Mouse (Mus musculus) retina, adult 2 months (tissue): Measurements from ENCODE around the gene Atcay.
"Not testable (repeated sequence)": the region's sequence is repeated elsewhere in the genome, so short reads cannot be mapped to it uniquely, and the experiment has no call there.

Source experiments
- DNase-seq: peaks from one replicate; pipeline ENCODE4 v3.0.0-alpha.2; 2012; ENCODE audit warnings: low read depth, low spot score

The Atcay gene

DNA sequence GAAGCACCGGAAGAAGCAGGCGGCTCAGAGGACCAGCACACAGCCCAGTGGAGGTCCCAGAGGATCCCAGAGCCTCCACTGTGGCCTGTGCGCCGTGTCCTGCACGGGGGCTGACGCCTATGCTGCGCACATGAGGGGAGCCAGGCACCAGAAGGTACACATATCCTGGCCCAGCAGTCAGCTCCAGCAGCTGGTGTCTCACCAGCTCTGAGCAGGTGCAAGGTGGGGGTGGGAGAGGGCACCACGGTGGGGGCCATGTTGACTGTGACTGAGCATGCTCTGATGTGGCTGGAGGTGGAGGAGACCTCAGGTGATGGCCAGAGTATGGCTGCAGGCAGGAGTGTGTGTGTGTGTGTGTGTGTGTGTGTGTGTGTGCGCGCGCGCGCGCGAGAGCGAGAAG, 11.4 kb upstream of the Atcay start:
- no peak for DNase-seq

DNA sequence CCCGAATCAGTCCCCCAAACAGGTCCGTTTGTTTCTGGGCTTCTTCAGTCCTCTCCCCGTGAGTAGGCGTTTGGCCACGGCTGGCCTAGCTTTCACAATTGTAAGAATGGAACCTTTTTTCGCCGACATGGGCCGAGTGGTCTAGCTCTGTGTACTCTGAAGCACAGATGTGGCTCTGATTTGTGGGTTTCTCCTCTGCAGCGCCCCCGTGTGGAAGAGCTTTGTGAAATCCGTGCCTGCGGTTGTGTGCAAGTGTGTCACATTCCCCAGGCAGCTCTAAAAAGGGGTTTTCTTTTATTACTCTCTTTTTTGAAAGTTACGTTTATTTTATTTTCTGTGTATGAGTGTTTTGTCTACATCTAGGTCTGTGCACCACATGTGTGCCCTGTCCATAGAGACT, 10.2 kb upstream of the Atcay start:
- no peak for DNase-seq

DNA sequence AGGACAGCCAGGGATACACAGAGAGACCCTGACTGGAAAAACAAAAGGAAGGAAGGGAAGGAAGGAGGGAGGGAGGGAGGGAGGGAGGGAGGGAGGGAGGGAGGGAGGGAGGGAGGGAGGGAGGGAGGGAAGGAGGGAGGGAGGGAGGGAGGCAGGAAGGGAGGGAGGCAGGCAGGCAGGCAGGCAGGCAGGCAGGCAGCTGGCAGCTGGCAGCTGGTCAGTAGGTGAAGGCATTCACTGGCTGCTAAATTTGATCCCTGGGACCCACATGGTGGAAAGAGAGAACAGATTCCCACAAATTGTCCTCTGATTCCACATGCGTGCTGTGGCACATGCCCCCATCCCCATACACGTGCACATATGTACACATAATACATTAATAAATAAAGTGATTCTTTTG, 8.0 kb upstream of the Atcay start:
- no peak for DNase-seq

DNA sequence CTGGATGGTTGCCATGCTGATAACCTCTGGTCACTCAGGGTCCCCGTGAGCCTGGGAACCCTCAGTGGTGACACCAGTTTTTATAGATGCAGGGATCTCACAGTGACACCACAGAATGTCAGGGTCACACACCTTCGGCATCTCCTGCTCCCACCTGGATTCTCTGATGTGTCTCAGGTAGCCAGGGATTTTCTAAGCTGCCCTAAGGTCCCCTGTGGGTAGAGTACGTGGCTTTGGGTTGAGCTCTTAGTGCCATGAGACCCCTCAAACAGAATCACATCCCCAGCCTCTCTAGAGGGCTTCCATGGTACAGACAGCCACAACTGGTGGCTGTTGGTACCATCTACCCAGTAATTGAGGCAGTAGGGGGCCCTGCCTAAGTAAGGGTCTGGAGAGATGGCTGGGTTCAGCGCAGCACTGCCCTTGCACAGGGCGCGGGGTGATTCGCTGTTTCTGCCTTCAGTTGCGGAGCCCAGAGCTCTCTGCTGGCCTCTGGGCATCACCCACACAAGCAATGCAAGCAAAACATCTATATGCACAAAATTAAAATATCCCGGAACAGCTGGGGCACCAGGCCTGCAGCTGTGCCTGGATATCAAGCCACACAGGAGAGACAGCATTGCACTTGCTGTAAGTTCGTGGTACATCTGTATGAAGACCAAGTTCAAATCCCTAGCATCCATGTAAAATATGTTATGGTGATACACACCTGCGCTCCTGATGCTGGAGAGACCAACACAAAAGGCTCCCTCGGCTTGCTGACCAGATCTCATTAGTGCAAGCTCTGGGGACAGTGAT, 6.0 kb upstream of the Atcay start:
- DNase-seq = no peak

DNA sequence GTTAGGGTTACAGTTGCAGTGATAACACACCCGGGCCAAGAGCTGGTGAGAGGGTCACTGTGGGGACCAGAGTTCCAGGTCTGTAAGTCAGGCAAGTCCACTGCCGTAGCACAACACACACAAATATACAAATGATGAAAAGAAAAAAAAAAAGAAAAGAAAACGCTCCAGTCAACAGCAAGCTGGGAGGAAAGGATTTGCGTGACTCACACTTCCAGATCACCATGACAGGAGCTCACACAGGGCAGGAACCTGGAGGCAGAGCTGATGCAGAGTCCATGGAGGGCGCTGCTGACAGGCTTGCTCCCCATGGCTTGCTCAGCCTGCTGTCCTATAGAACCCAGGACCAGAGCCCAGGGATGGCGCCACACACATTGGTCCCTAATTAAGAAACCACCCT, 3.6 kb upstream of the Atcay start:
- DNase-seq = no peak

DNA sequence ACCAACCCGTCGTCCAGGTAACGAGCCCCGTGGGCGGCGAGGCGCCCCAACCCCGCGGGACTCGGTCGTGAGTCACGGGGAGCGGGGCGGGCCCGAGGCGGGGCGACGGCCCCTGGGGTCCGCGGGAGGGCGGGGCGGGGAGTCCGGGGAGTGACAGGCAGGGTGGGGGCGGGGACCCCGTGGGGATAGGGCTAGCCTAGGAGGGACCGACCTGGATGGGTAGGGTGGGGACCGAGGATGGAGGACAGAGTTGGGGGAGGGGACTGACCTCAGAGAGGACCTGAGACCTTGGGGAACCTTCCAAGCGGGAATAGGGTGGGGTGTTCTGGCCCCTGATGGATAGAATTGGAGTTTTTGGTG, 2.6 kb upstream of the Atcay start:
- DNase-seq = no peak

DNA sequence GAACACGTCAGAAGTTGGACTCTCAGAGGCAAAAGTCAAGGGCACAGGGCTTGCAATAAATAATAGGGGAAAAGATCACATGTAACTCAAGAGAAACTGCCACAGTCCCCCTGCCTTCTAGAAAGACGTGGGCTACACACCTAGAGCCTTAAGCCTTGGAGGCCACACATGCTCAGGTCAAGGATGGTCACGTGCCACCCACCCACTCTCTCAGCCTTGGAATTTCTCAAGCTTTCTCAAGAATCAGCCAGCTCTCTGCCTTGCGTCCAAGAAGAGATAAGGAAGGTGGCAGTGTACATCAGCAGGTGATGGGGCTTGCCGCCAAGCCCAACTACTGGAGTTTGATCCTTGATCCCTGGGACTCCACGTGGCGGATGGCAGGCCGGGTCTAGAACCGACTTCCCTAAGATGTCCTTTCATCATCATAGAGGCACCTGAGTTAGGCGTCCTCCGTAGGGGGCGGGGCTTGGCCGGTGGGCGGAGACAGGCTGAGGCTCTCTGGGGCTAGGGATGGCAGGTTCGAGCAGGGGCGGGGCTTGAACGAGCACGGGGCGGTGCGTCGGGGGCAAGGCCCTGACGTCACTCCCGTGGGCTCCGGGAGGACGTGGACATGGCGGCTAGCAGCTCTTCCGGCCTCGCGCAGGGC, 2.1 kb upstream of the Atcay start, which contains the start of gene Zfr2:
Gene Zfr2, plus strand, starts transcription at position 576 of the 646 bp plus-strand sequence.
- DNase-seq = peak; percentile 74

DNA sequence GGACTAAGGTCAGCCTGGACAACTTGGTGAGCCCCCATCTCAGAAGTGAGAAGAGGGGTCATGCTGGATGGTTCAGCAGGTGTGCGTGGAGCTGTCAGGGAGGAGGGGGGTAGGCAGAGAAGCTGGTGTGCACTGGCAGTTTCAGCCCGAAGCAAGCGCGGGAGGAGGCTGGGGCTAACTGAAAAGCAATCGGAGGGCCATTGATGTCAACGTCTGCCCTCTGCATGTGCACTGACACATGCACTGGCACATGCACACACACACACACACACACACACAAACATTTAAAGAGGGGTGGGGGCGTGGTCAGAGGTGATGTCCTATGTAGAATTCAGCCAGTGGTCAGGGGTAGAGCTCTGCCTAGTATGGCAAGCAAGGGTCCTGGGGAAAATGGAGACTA, 803 bp upstream of the Atcay start:
- DNase-seq = no peak

- no peak for DNase-seq
Observed at GRCm38 (mm10) chr10:81229735-81230437, 747 bp downstream of the Atcay start.

DNA sequence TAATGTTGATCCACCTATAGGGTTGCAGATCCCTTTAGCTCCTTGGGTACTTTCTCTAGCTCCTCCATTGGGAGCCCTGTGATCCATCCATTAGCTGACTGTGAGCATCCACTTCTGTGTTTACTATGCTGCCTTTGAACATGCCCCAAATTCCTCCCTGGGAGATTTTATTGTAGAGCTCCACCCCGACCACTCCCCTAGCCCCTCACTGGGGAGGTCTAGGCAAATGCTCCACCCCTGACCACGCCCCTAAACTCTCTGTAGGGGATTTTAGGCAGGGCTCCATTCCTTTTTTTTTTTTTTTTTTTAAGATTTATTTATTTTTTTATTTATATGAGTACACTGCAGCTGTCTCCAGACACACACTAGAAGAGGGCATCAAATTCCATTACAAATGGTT, 6.9 kb downstream of the Atcay start:
- DNase-seq = not testable (repeated sequence)

- DNase-seq = no peak
Observed at GRCm38 (mm10) chr10:81221402-81222015, 9.1 kb downstream of the Atcay start.

GRCm38 (mm10) chr10:81217964-81218363, 12.7 kb downstream of the Atcay start:
- DNase-seq = no peak

GRCm38 (mm10) chr10:81217267-81217666, 13.4 kb downstream of the Atcay start:
- not testable (repeated sequence) for DNase-seq

DNA sequence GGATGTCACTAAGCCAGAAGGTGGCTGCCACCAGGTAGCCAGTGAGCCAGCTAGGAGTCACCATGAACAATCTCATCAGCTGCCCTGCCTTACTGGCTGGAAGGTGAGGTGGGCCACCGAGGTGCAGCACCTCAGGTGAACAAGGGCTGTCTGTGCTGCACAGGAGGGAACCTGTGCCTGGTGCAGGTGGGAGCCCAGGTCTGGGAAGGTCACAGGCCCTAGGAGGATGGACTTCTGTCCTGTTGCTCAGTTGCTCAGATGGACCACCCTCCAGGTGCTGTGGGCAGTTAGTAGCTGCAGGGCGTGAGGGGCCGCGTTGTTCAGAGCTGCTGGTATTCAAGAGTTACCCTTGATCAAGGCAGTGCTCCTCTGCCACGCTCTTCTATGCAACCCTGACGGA, 13.8 kb downstream of the Atcay start:
- no peak for DNase-seq

DNA sequence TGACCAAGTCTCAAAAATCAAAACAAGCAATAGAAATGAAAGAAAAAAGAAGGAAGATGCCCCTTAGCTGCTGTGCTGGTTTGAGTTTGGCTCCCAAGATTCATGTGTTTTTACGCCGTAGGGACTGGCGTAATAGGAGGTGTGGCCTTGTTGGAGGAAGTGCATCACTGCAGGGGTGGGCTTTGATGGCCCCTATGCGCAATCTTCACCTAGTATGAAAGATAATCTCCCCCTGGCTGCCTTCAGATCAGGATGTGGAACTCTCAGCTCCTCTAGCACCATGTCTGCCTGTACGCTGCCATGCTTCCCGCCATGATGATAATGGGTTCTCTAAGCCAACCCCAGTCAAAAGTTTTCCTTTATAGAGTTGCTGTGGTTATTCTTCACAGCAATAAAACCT, 14.4 kb downstream of the Atcay start:
- DNase-seq = no peak

GRCm38 (mm10) chr10:81210154-81210553, 20.5 kb downstream of the Atcay start:
- no peak for DNase-seq

DNA sequence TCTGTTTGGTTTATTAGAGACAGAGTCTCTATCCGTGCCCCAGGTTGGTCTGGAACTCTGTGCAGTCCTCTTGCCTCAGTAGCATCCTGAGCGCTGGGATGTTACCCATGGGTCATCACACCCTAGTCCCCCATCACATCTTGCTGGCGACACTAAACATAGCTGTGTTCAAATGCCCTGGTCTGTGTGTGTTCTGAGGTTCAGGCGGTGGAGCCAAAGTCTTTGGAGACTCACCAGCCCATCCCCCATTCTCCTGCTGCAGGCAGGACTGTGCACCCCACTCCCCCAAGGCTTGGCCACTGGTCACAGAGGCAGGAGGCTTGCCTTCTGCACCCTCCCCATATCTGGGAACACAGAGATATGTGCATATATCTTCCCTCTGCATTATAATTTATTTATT, 26.5 kb downstream of the Atcay start:
- DNase-seq = no peak

DNA sequence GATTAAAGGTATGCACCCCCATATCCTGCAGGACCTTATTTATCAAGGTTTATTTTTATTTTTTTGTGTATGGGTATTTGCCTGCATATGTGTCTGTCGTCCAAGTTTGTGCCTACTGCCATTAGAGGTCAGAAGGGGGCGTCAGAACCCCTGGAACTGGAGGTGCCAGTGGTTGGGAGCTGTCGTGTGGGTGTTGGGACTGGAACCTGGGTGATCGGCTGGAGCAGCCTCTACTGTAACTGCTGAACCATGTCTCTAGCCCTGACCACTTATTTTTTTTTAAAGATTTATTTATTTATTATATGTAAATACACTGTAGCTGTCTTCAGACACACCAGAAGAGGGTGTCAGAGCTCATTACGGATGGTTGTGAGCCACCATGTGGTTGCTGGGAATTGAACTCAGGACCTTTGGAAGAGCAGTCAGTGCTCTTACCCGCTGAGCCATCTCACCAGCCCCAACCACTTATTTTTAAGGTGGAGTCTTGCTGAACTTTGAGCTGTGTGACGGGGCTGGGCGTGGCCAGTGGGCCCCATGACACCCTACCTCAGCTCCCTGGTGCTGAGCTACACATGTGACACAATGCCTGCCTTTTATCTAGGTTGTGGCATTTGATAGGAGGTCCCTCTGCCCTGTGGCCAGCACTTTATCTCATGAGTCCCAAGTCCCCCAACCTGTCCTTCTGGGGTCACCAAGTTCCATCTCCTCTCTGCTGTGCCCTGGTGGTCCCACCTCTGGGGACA, 27.5 kb downstream of the Atcay start:
- no peak for DNase-seq

GRCm38 (mm10) chr10:81201807-81202758, 28.6 kb downstream of the Atcay start, which contains the start of gene Nmrk2:
Nmrk2 (minus strand) TSS chr10:81202051.
- DNase-seq = no peak

DNA sequence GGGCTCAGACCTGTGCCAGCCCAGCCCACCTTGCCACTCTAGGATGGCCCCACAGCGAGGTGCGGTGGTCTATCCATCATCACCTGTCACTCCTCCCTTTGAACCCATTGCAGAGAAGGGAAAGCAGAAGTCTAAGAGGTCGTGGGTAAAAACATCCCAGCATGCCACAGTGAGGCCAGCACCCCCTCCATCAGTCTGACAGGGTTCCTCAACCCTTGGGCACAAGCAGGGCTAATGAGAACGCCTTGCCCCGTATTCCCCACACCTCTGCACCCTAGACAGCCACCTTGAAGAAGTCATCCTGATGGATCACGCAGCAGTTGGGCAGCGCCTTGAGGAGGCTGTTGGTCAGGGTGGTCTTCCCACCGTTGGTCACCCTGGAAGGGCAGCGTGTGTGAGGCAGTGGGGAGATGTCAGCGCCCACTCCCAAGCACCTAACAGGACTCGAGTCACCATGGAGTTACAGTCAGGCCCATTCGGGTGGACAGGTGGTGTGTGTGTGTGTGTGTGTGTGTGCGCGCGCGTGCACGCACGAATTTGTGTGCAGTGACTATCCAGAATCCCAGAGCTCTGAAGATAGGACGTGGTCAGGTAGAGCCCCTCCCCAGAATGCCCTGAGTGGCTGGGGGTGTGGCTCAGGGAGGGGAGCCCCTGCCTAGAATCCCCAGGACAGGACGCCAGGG, 29.9 kb downstream of the Atcay start:
- DNase-seq = no peak
